Mouse (Mus musculus) left cerebral cortex, adult 18-20 months (tissue): ENCODE results near the gene Abcf3. TPM values are rescaled to one million over a fixed set of nuclear protein-coding genes. Genes with fewer than 3 reads are reported as not detected.

Experiments
- DNase-seq, 2 experiments: peaks; one replicate each; pipeline ENCODE4 v3.0.0; 2021 to 2022; ENCODE audit warnings: low spot score in 2 of 2, mixed read lengths in 1 of 2
- total RNA-seq, 2 experiments: library from RNA; stranded (reverse); gene quantifications; 2 replicates each; pipeline ENCODE4 v1.2.3; 2021

Abcf3 gene
- total RNA-seq, 2 experiments from 2014 or later: 100 to 120 TPM

- no peak for DNase-seq
Measured at GRCm38 (mm10) chr16:20539649-20540048, 8.7 kb upstream of the Abcf3 start.

GRCm38 (mm10) chr16:20540438-20540837 lies 7.9 kb upstream of the Abcf3 start:
- no peak for DNase-seq

GRCm38 (mm10) chr16:20545696-20546095 lies 2.7 kb upstream of the Abcf3 start:
- no peak for DNase-seq

GRCm38 (mm10) chr16:20547423-20547822 lies 954 bp upstream of the Abcf3 start:
- no peak for DNase-seq

- DNase-seq: no peak
Measured at GRCm38 (mm10) chr16:20549161-20549560, 784 bp downstream of the Abcf3 start.

GRCm38 (mm10) chr16:20551691-20552090 lies 3.3 kb downstream of the Abcf3 start:
- no peak for DNase-seq

- DNase-seq: no peak
Measured at GRCm38 (mm10) chr16:20552594-20552993, 4.2 kb downstream of the Abcf3 start.

GRCm38 (mm10) chr16:20555000-20555399 lies 6.6 kb downstream of the Abcf3 start:
- no peak for DNase-seq

- DNase-seq: no peak
Measured at GRCm38 (mm10) chr16:20557381-20557780, 9.0 kb downstream of the Abcf3 start.

GRCm38 (mm10) chr16:20565075-20565474 lies 16.7 kb downstream of the Abcf3 start:
- no peak for DNase-seq

GRCm38 (mm10) chr16:20589366-20589938 lies 41.1 kb downstream of the Abcf3 start, which contains the start of gene Vwa5b2:
Gene Vwa5b2 (plus strand): TSS chr16:20589471.
- DNase-seq: peak; percentile 24 to 44

- DNase-seq: peak; percentile 58 to 77
Measured at GRCm38 (mm10) chr16:20589939-20590679, 41.7 kb downstream of the Abcf3 start.

- DNase-seq: no peak
Measured at GRCm38 (mm10) chr16:20590680-20591038, 42.3 kb downstream of the Abcf3 start.

- DNase-seq: no peak
Measured at GRCm38 (mm10) chr16:20591076-20591705, 42.8 kb downstream of the Abcf3 start.

- DNase-seq: no peak
Measured at GRCm38 (mm10) chr16:20595060-20595673, 46.8 kb downstream of the Abcf3 start.

GRCm38 (mm10) chr16:20595737-20596136 lies 47.4 kb downstream of the Abcf3 start:
- no peak for DNase-seq

GRCm38 (mm10) chr16:20596687-20597441 lies 48.5 kb downstream of the Abcf3 start:
- no peak for DNase-seq

GRCm38 (mm10) chr16:20600511-20600910 lies 52.1 kb downstream of the Abcf3 start:
- peak in 1 of 2 experiments; percentile 35 for DNase-seq

- no peak for DNase-seq
Measured at GRCm38 (mm10) chr16:20604705-20605104, 56.3 kb downstream of the Abcf3 start.

GRCm38 (mm10) chr16:20610501-20611356 lies 62.4 kb downstream of the Abcf3 start:
- DNase-seq: peak; percentile 64 to 81
